Mouse (Mus musculus) liver, postnatal 0 days (tissue): Measurements from ENCODE around the gene Grrp1.

Experiments
- CTCF ChIP-seq: sonication (generic); IDR thresholded peaks from 2 replicates; pipeline ENCODE4 v1.5.1; 2016; ENCODE audit warnings: antibody characterized with exemption, low read depth
- EP300 ChIP-seq: IDR thresholded peaks from 2 replicates; pipeline ENCODE4 v1.6.1; 2016; ENCODE audit warnings: antibody characterized with exemption, low read depth, mild to moderate bottlenecking

DNA sequence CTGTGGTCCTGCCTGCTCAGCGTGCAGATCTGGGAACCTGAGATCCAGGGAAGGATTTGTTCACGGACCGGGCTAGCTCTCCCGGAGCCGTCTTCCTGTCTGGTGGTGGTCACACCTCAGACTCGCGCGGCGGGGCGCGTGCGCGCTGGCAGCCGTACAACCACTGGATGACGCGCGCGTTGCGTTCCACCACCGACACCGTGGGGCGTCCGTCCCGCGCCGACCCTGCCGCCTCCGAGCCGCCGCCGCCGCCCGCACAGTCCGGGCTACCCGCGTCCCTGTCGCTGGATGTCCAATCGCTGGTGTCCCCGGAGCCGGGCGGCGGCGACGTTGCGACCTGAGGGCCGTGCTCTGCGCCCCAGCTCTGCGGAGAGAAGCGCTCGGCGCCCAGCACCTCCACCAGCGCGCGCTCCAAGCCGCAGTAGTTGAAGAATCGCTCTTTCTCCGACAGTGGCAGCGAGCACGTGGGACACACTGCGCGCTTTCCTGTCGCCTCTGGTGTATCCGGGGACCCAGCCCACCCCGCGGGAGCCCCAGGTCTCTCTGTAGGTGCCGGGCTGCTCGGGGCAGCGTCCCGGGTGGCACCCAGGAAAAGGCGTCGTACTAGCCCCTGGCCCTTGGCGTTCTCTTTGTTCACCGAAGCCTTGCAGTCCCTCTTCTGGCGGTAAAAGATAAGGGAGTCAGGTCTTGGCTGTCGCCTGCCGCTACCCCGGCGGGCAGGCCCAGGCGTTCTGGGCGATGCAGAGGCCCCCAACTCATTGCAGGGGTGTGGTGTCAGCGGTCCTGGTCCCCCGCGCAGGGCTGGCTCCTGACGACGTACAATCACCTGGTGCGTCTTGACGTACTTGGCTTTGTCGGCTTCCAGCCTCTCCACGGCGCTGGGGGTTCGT is 2.4 kb downstream of the Grrp1 start:
- TF ChIP-seq EP300: no peak
- no peak for TF ChIP-seq CTCF
